Mouse (Mus musculus): ENCODE measurements at regions not wholly inside any gene's neighbourhood (a gene's known extent, or its start where the extent isn't known, plus 50 kb on each side); places are given as distances from the start of the nearest gene placed in this dataset.

DNA sequence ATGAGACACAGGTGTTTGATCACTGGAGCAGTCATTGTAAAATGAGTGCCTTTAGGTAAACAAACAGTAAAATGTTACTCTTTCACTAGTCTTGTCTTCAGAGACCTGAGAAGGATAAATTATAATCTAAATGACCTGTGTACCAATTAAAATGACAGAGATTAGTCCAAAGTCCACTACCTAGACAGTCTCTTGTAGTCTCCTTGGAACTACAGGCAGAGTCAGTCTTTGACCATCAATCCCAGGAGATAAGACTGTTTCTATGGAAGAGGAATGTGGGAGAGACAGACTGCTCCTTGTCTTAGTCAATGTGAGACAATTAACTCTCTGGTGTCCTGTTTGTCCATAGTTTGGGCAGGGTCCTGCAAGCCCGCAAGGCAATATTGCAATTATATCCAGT lies 417.0 kb downstream of the Cylc2 start:
- TF ChIP-seq POLR2A (IDR thresholded peaks at IDR 0.05; ENCODE audit: insufficient read length, low read depth) (no peak), POLR2AphosphoS2 (IDR thresholded peaks at IDR 0.05; ENCODE audit: insufficient read length, low read depth) (no peak), CEBPB (IDR thresholded peaks at IDR 0.05; ENCODE audit: insufficient read depth, poor library complexity, severe bottlenecking) (no peak), USF1 (IDR thresholded peaks at IDR 0.05; ENCODE audit: low read depth) (no peak), TCF12 (IDR thresholded peaks at IDR 0.05; ENCODE audit: insufficient read depth, poor library complexity, severe bottlenecking) (no peak)

Measured in myocyte (in vitro differentiated cells).